Mouse (Mus musculus) bone marrow macrophage, adult 2 months (primary cell): ENCODE measurements at regions not wholly inside any gene's neighbourhood (a gene's known extent, or its start where the extent isn't known, plus 50 kb on each side); places are given as distances from the start of the nearest gene placed in this dataset.

Experiments
- CTCF ChIP-seq: IDR thresholded peaks from 2 replicates; pipeline ENCODE4 v1.5.1; 2012; ENCODE audit warnings: low read depth, mild to moderate bottlenecking, low read length, moderate library complexity
- POLR2A ChIP-seq: IDR thresholded peaks from 2 replicates; pipeline ENCODE4 v1.6.1; 2012; ENCODE audit warnings: mild to moderate bottlenecking, low read depth, low read length, borderline replicate concordance

- no peak for TF ChIP-seq CTCF
- no peak for TF ChIP-seq POLR2A
These were observed 56.4 kb upstream of the Mbip start for GRCm38 (mm10) chr12:56402137-56402536.
